Mouse (Mus musculus): ENCODE data around the gene Stk24.

Gene Stk24

DNA sequence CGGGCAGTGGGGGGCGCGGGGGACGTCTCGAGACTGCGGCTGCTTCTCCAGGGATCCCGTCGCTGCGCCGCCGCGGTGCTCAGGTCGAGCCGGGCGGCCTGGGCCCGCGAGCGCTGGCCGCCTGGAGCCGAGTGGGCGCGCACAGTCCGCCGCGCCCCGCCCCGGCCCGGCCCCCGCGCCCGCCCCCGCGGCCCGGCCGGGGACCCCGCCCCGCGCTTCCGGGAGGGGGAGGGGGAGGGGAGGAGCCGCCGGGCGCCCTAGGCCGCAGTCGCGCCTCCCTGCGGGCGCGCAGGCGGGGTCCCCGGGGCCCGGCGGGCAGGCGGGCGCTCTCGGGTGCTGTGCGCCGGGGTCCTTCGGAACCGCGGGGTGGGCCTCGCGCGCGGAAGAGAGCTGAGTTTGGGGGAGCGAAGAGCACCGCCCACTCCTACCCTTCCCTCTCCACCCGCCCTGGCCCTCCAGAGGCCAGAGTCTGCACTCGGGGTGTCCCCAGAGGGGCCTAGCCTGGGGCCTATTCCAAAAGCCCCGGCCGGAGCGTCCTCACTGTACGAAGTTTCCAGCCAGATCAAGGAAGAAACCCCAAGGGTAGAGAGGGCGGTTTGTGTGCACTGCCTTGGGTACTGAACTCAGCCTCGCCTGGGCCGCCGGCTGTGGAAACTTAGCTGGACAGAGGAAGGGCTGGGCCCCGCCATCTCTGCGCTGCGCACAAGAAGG lies 540 bp downstream of the Stk24 start:
- DNase-seq (ENCODE audit: low read depth, low spot score), result peak; percentile 82

DNA sequence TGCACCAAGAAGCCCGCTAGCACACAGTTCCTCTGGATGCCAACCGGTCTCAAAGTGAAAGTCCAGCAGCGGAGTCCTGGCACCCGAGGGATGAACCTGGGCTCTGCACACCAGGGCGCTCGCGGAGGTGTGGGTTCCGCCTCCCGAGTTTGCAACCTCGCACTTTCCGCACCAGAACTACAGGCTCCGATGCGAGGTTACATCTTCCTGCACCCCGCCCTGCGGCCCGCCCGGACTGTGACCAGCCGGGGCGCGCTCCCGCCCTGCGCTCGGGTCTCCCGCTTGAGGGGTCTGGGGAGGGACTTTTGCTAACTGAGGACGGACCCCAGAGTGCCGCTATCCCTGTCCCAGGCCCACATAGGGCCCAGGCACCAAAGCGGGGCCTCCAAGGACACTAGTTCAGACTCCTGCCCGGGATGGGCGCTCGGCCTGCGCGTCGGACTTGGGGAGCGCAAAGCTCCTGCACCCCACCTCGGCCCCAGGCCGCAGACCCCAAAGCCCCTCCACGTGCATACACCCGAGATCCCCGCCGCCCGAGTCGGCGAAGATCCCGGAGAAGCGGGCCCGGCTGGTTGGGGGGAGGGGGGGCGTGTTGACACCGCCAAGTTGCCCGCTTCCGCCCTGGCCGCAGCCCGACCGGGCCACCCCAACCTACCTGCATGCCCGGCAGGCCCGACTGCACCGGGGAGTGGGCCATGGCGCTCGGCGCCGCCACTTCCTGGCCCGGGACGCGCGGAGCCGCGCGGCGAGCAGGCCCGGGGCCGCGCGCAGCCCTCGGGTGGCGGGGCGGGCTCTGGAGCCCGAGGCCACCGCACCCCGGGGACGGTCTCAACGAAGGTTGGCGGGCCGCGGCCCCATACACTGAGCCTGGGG lies 1.3 kb downstream of the Stk24 start:
- DNase-seq (ENCODE audit: low read depth, low spot score), result peak; percentile 79

DNA sequence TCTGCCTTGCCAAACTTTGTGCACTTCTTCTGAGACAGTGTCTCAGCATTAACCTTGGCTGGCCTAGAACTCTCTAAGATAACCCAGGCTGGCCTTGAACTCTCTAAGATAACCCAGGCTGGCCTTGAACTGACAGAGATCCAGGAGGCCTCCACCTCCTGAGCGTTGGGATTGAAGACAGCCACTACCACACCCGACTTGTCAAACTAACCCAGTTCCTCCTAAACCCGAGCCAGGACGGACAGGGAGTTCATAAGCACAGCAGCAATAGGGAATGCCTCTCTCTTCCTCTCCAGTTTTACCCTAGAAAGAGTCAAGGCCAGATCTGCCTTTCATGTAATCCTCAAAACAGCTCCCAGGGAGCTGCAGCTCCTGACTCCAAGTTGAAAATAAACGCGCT lies 3.2 kb downstream of the Stk24 start:
- DNase-seq (ENCODE audit: low read depth, low spot score), result no peak

DNA sequence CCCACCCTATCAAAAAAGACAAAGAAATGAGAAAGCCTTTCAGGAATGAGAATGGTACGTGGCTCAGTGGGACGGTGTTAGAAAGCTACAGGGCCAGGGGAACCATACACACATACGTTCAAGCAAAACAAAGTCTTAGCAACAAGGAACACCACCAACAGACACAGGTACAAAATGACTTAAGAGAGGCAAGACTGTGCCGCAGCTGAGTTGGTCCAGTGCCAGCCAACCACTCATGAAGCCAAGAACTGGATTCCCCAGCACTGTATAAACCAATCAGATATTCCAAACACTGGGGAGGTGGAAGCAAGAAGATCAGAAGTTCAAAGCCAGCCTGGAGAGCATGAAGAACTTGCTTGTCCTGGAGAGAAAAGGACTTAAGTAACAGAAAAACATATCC lies 5.9 kb downstream of the Stk24 start:
- no peak for DNase-seq (ENCODE audit: low read depth, low spot score)

DNA sequence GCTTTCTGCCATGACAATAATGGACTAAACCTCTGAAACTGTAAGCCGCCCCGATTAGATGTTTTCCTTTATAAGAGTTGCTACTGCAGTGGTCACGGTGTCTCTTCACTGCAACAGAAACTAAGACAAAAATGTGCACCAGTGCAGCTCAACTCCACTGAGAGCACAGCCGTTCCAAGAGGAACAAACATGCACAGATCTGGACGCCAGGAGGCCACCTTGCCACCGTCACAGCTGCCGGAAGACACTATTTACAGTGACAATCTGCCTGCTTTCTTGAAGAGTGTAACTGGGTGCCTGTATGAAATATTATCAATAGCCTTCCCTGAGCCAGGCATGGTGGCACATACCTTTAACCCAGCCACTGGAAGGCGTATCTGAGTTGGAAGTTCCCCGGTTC lies 6.8 kb downstream of the Stk24 start:
- DNase-seq (ENCODE audit: low read depth, low spot score), result no peak

DNA sequence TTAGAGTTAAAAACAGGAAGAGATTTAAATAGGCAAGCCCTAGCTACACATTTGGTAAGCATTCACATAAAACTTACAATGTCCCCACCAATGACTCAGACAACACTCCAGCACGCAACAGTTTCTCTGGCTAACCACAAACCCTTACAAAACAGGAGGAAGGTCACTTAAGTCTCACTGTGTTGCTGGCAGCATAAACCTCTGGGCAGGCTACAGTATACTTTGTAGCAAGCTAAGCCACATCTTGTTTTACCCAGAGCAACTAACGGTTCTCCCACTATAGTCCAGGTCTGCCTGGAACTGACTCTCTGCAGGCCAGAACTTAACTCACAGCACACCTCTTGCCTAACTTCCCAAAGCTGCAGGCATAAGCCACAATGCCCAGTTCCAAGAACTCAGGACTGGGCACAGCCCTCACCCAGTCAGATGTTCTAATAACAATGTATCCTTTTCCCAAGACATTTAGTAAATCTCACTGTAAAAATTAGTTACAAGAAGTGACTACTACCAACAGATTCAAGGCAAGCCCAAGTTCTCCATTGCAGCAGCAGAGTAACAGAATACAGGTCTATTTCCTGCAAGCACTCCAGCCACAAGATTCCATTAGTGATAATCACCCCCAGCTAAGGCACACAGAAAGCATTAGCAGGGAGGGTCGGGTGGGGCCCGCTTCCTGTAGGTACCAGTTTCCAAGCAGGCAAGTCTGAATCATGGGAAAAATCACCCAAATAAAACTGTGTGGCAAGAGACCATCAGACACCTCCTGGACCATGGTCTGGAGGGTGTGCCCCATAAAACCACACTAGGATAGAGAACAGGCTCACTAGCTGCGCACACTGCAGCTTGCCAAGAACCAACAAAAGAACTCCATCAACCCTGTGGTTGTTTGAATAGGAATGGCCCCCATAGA lies 7.6 kb downstream of the Stk24 start:
- DNase-seq (ENCODE audit: low read depth, low spot score), result no peak

DNA sequence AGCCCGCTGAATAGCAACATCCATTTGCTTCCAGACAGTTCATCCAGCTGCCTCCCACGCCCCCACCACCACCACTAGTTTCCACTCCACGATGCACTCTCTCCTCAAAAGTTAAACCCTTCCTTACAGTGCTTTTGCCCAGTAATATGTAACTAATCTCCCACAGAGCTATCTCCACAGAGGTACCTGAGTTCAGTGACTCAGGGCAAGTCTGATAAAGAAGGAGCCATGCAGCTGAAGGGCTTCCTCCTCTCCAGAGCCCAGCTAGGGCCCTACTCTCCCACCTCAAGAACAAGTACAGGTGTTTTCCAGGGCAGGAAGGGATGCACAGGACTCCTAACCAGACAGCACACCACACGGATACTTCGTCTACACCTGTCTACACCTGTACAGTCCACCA lies 10.4 kb downstream of the Stk24 start:
- DNase-seq (ENCODE audit: low read depth, low spot score), result no peak

DNA sequence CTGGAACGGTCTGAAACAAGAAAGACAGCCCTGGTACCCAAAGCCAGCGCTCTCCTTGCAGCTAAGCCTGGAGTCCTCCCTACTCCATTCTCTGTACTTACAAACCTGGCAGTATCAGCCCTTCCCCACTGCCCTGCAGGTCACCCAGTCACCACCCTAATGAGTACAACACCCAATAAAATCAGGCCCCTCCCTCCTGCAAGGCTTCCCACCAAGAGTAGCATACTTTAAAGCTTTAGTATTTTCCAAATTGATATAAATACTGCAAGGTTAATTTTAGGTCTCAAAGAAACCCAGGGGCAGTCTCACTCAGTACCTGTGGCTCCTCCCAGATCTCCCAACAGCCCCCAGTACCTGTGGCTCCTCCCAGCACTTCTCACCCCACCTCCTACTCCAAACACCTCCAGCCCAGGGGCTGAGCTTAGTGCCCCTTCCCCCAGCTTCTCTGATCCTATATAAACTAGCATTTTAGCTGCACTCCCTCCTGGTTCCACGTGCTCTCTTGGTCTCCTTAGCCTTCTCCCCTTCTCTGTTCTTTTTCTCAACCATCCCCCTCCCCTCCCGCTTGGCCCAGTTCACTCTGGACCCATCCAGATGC lies 11.6 kb downstream of the Stk24 start:
- peak; percentile 36 for DNase-seq (ENCODE audit: low read depth, low spot score)

DNA sequence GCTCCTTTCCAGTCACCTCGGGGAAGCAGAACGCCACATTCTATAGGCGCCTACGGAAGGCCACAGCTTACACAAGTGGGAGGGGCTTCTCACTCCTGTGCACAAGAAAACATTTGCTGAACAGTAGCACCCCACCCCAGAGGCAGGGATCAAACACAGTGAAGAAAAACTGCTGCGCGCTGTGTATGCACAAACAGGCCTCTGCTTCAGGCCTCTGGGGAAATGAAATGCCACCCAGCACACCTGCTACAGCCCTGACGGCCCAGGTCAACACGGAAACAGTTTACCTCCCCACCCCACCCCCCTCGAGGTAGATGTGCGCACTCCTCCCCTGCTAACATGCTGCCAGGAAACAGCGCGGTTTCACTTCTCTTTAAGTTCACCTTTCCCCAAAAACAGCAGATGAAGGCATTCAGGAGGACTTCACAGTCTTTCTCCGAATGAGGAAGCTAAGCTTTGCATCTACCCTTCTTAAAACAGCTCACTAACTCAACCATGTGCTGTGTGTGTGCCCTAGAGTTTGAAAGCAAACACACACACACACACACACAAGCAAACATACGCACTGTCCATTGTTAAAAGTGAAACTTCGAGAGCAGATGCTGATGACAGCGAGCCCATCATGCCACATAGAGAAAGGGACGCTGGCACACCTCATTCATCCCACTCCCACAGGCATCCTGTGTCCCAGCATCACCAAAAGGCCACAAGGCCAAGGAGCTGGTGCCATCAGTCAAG lies 13.7 kb downstream of the Stk24 start:
- DNase-seq (ENCODE audit: low read depth, low spot score), result peak; percentile 56

DNA sequence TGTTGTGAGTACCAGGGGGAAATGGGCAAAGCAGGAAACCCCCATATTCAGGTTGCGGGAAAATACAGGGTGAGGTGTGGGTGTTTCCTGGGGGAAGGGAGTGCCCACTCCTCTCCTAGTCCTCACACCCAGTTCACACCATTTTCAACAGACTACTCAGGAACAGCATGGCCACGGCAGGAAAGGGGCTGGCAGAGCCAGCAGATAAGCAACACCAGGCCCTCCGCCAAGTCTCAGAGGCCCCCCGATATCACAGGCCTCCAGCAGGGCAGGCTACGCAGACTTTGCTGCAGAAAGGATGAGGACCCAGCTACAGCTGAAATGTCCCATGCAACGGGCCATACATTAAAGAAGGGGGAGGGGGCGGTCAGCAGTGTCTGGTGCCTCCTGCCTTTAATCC lies 14.4 kb downstream of the Stk24 start:
- DNase-seq (ENCODE audit: low read depth, low spot score), result no peak

DNA sequence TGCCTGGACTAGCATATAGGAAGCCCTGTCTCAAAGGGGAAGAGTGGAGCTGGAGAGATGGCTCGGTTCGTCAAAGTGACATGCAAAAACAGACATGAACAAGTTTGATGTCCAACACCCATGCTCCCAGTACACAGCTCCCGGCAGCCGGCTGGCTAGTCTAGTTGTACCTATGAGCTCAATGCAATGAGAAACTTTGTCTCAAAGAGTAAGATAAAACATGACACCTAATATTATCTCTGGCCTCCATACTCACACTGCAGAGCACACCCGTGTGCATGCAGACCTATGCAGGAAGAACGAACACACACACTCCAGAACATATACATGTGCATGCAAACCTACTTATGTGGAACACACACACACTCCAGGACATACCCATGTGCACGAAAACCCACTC lies 15.5 kb downstream of the Stk24 start:
- DNase-seq (ENCODE audit: low read depth, low spot score), result no peak

DNA sequence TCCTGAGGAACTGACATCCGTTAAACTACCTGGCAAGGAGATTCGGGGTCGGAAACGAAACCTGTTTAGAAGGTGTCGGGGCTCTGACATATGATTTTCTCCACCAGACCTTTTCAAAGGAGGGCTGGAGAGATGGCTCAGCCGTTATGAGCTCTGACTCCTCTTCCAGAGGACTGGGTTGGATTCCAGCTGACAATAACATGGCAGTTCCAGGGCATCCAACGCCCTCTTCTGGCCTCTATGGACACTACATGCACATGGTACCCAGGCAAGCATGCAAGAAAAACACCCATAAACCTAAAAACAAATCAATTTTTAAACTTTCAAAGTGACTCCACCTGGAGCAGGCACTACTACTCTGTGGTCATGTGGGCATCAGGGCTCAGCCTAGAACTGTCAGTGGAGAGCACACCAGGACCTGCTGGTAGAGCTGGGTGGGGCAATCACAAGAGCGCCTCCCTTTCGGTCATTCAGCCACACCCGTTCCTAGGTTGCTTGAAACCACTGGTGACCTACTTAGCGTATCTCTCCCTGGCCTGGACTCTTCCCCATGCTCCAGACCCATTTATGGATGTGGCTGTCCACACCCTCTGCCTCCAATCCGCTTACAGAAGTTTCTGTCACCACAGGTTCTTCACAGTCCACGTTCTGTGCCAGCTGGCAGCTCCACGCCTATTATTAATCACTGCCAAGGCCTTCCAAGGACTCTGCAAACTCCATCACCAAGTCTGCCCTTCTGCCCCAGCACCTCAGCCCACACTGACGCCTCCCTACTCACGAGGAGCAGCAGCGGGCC lies 18.3 kb downstream of the Stk24 start:
- peak; percentile 34 for DNase-seq (ENCODE audit: low read depth, low spot score)

DNA sequence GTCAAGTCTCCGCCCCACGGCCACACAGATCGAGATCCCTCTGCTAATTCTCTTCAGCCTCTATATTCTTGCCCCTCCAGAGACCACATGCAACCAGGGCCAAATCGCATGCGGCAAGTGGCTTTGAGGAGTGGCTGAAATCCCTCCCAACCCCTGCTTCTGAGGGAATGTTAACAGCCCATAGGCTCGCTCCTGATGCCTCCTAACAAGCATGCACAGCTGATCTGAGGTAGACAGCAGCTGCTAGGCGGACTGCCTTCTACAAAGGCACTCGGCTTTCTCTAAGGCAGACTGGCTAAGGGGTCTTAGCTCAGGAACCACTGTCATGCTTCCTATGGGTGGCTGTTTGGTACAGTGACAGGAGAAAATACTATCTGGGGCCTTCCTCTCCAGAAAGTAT lies 20.0 kb downstream of the Stk24 start:
- DNase-seq (ENCODE audit: low read depth, low spot score), result no peak

DNA sequence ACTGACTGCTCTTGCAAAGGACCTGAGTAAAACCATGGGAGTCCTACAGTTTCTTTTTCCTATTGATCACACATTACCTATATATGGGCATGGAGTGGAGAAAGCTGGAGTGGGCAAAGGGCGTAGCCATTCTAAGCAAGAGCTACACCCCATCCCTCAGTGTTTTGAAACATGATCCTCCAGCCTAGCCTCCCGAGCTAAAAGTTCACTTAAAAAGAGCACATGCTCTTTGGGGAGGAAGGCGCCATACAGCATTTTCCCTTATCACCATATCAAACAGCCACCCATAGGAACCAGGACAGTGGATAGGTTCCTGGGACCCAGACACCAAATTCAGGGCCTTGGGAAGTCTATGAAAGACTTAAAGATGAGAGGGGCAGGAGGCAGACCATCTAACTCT lies 20.8 kb downstream of the Stk24 start:
- DNase-seq (ENCODE audit: low read depth, low spot score), result no peak

DNA sequence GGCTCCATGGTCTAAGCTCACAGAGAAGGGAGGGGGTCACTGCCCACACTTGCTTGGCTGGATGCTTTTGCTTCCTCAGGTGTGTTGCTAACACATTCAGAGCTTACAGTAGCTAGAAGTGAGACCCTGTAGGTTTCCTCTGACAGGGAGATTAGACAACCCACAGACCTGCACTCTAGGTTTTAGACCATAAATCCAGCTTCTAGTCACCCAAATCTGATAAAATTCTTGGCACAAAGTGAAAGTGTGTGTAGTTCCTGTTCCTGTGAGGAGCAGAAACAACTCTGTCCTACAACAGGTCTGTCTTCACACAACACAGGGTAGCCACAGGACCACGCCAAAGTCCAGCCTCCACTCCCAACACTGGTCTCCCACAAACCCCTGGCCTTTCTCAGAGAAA lies 21.5 kb downstream of the Stk24 start:
- no peak for DNase-seq (ENCODE audit: low read depth, low spot score)

DNA sequence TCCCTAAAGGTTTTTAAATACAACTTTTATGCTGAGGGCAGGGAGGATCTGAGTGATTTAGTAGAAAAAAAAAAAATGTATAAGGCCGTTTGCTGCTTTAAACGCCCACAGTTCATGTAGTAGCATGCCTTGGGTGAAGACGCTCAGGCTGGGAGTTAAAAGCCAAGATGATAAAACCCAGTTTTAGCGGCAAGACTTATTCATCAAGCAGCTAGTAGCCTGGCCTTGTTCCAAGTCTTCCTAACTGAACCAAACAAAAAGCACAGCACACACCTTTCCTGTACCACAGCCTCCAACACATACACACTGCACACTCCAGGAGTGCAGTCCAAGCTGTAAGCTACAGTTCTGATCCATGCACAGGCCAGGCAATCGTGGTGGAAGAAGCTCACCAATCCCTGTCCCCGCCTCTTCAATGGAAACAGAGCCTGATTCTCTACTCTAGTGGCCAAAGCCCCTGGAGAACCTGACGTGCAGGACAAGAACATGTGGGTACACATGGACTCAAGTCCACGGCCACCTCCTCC lies 23.4 kb downstream of the Stk24 start:
- no peak for DNase-seq (ENCODE audit: low read depth, low spot score)

DNA sequence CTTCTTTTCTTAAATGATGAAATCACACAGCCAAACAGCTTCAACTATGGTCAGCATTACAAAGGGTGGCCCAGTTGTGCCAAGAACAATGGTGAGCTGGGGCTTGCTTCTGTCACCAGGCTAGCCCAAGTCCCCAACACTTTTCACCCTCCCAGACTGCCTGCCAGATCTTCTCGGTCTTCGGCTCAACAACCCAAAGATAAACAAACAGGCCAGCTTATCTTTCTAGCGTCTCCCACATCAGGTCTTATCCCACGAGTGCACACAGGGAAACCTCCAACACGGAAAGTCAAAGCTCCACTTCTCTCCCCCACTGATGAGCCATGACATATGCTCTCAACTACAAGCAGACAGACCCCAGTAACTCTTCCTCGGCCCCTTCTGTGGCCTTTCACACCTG lies 24.1 kb downstream of the Stk24 start:
- DNase-seq (ENCODE audit: low read depth, low spot score), result no peak

DNA sequence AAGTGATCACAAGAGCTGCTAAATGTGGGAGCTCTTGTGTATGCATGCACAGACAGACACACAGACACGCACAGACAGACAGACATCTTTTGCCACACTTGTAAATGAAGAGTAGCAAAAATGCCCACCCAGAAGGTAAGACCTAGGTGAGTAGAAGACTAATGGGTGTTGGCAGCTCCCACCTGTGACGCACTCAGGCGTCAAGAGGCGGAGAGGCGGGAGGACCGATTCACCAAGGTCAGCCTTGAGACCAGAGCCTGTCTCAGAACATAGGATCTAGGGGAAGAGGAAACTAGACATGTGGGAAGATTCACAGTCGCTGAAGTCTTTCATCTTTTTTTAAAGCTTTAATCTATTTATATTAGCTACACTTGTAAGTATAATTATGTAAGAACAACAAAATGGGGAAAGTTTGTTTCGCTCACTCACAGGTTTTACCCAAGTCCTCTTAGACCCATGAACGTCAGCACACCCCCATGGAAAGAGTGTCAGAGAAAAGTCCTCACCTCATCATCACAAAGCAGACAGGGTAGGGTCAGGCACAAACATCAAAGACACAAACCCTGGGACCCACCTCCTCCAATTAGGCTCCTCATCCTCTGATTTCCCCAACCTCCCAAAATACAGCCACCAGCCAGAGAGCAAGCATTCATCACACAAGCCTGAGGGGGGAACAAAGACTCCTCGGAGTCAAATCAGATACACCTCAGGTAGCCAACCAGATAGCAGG lies 26.0 kb downstream of the Stk24 start:
- DNase-seq (ENCODE audit: low read depth, low spot score), result no peak

DNA sequence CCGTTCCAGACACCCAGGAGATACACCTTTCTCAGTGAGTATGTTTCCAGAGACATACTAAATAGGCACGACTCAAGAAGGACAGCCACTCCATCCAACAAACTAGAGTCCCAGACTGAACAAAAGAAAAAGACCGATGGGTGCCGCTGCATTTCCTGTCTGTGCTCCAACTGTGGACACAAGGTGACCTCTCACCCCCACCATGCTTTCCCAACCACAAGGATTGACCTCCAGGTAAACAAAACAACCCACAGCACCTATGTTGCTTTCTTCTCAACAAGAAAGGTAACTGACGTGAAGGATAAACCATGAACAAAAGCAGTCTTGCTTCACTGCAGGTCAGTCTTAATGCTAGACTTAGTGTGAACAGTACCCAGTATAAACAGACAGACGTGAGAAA lies 27.1 kb downstream of the Stk24 start:
- DNase-seq (ENCODE audit: low read depth, low spot score), result no peak

All from R1 (cell line).